Mouse (Mus musculus) ZHBTc4 (cell line): ENCODE data around the gene Rtn4rl2.
"Not testable (repeated sequence)": the region's sequence is repeated elsewhere in the genome, so short reads cannot be mapped to it uniquely, and the experiment has no call there.

Experiments used
- DNase-seq: peaks from one replicate; pipeline ENCODE4 v3.0.0-alpha.2; 2011; ENCODE audit warnings: low read depth, low spot score

Gene Rtn4rl2

GRCm38 (mm10) chr2:84886234-84886731 lies at the start of gene Rtn4rl2:
Gene Rtn4rl2, minus strand, starts transcription at chr2:84886710.
- DNase-seq: peak; percentile 39

- no peak for DNase-seq
Observed at GRCm38 (mm10) chr2:84935065-84935464, 48.6 kb upstream of the Rtn4rl2 start.

GRCm38 (mm10) chr2:84934649-84935007 lies 48.1 kb upstream of the Rtn4rl2 start:
- no peak for DNase-seq

- no peak for DNase-seq
Observed at GRCm38 (mm10) chr2:84933992-84934648, 47.6 kb upstream of the Rtn4rl2 start.

- no peak for DNase-seq
Observed at GRCm38 (mm10) chr2:84930186-84930585, 43.7 kb upstream of the Rtn4rl2 start.

- DNase-seq: no peak
Observed at GRCm38 (mm10) chr2:84919601-84920108, 33.1 kb upstream of the Rtn4rl2 start.

- no peak for DNase-seq
Observed at GRCm38 (mm10) chr2:84918188-84918587, 31.7 kb upstream of the Rtn4rl2 start.

- DNase-seq: no peak
Observed at GRCm38 (mm10) chr2:84916548-84917320, 30.2 kb upstream of the Rtn4rl2 start.

GRCm38 (mm10) chr2:84915330-84915729 lies 28.8 kb upstream of the Rtn4rl2 start:
- no peak for DNase-seq

GRCm38 (mm10) chr2:84913881-84914280 lies 27.4 kb upstream of the Rtn4rl2 start:
- no peak for DNase-seq

- no peak for DNase-seq
Observed at GRCm38 (mm10) chr2:84912722-84913121, 26.2 kb upstream of the Rtn4rl2 start.

GRCm38 (mm10) chr2:84896686-84897085 lies 10.2 kb upstream of the Rtn4rl2 start:
- not testable (repeated sequence) for DNase-seq

GRCm38 (mm10) chr2:84895495-84896198 lies 9.1 kb upstream of the Rtn4rl2 start:
- DNase-seq: no peak

GRCm38 (mm10) chr2:84893359-84893758 lies 6.8 kb upstream of the Rtn4rl2 start:
- peak; percentile 31 for DNase-seq

- peak; percentile 80 for DNase-seq
Observed at GRCm38 (mm10) chr2:84890045-84890340, 3.5 kb upstream of the Rtn4rl2 start.

GRCm38 (mm10) chr2:84889316-84890044 lies 3.0 kb upstream of the Rtn4rl2 start:
- DNase-seq: peak; percentile 36

GRCm38 (mm10) chr2:84888657-84889315 lies 2.3 kb upstream of the Rtn4rl2 start:
- DNase-seq: peak; percentile 89

GRCm38 (mm10) chr2:84887411-84888271 lies 1.1 kb upstream of the Rtn4rl2 start:
- peak; percentile 59 for DNase-seq

- DNase-seq: peak; percentile 64
Observed at GRCm38 (mm10) chr2:84886821-84887281, 341 bp upstream of the Rtn4rl2 start.
